ENCODE assay signal across 24 mouse cellular contexts in the genomic region with DNA sequence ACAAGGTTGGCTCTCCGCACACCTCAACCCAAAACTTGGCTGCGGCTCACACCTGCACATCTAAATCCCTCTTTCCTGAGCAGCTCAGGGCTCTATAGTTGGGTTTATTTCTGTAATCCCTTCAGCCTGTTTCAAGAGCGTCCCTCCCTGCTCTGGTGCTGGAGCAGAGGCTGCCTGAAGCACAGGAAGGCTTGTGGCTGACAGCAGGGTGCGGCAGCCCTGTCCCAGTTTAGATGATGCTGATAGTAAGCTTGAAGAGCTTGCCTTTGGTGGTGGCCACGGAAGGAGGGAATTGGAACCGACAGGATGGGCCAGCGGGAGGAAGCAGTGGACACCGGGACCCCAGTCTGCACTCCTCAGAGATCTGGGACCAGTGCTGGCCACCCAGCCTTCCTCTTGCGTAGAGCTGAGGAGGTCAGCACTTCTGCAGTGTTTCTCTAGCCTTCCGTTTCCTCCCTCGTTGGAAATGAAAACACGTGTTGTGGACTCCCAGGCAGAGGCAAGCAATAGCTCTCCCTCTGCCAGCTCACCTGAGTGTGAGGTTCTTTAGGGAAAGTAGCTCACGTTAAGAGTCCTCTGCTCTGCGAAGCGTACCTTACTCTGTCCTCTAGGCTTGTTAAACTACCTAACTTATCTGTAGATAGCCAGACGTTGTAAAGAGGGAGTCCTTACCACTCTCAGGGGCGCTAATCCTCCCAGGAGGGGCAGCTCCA. TPM values are rescaled to one million over a fixed set of nuclear protein-coding genes. Genes with fewer than 3 reads are reported as not detected.
A peak's percentile ranks its signal among the peaks of the same experiment; 100 is the strongest.
DNase-seq lines count a peak whose midpoint lies in the region; ATAC-seq and TF ChIP-seq lines count a peak whose summit lies in the region.
"Had no signal": no experiment of that assay in that cellular context is flagged by ENCODE, and none has a peak within 500 bp of the region (broad histone marks: within the 10 kb centered on the region; RNA-seq: fewer than 3 reads in every experiment).

No protein-coding gene starts in this region.

- intact Hi-C loops in gastrocnemius, adult 2 months (cut with DNase I) = no loop called here

- peak overlapping the region; percentile 35 for H3K27ac ChIP-seq in kidney, embryonic 15.5 days
- no peak overlapping the region for H3K27ac ChIP-seq in gastrocnemius, adult 2 months
- H3K27ac ChIP-seq: hindbrain, embryonic 14.5 days; limb, embryonic 13.5 days; lung, embryonic 15.5 days; neural tube, embryonic 12.5 days had no signal

- no peak overlapping the region for H3K4me3 ChIP-seq in kidney, embryonic 15.5 days (replicated peaks)
- no peak overlapping the region for H3K4me3 ChIP-seq in gastrocnemius, adult 2 months
- H3K4me3 ChIP-seq: limb, embryonic 13.5 days; lung, embryonic 15.5 days; neural tube, embryonic 12.5 days had no signal

- H3K9ac ChIP-seq in kidney, embryonic 15.5 days = no peak overlapping the region
- H3K9ac ChIP-seq: hindbrain, embryonic 14.5 days; limb, embryonic 13.5 days; lung, embryonic 15.5 days; neural tube, embryonic 12.5 days had no signal

- H3K4me2 ChIP-seq in kidney, embryonic 15.5 days = no peak overlapping the region
- H3K4me2 ChIP-seq: hindbrain, embryonic 14.5 days; limb, embryonic 13.5 days; lung, embryonic 15.5 days; neural tube, embryonic 12.5 days had no signal

- TF ChIP-seq CTCF in gastrocnemius, adult 2 months (IDR thresholded peaks at IDR 0.05) = no peak

- H3K9me3 ChIP-seq in kidney, embryonic 15.5 days (replicated peaks) = 0 out of 2 replicates have a peak, but pooled peaks cover 3% of the 10 kb centered on the region
- H3K9me3 ChIP-seq: limb, embryonic 13.5 days; lung, embryonic 15.5 days; neural tube, embryonic 12.5 days had no signal

- DNase-seq in cerebellum, adult 8-10 months = no peak
- no peak for DNase-seq in kidney, adult 9 months
- peak; percentile 29 for DNase-seq in thymus, postnatal 4 days
- no peak for DNase-seq in thymus, postnatal 14 days
- DNase-seq in right cerebral cortex, adult 2 months (ENCODE audit: low spot score in 2 of 2) = no peak
- no peak for DNase-seq in gastrocnemius, adult 2 months
- DNase-seq: cerebellum, postnatal 14 days; kidney, adult 2 months; right cerebral cortex, postnatal 14 days; thymus, postnatal 36 days had no signal

- no peaks in the 10 kb centered on the region for H3K36me3 ChIP-seq in kidney, embryonic 15.5 days
- H3K36me3 ChIP-seq: G1E; limb, embryonic 13.5 days; lung, embryonic 15.5 days; neural tube, embryonic 12.5 days had no signal

- H3K27me3 ChIP-seq in kidney, embryonic 15.5 days = no peaks in the 10 kb centered on the region
- H3K27me3 ChIP-seq: lung, embryonic 15.5 days; neural tube, embryonic 12.5 days had no signal

- WGBS in kidney, embryonic 15.5 days = 54% methylated on average over 17 of the region's 17 CpGs

- H3K4me1 ChIP-seq in kidney, embryonic 15.5 days = peaks cover 31% of the 10 kb centered on the region
- H3K4me1 ChIP-seq: neural tube, embryonic 12.5 days had no signal

- ATAC-seq in cerebellum, adult (ENCODE audit: insufficient number of reproducible peaks, low FRiP score, low TSS enrichment) = 0 out of 2 replicates have a peak, but pooled peaks have one; percentile 49
- no peak; the same call in 1 of the 2 replicates for ATAC-seq in kidney, embryonic 15.5 days (replicated peaks; ENCODE audit: low FRiP score)
- ATAC-seq: CD4-positive, CD25-positive, alpha-beta regulatory T cell, adult 4 months; forebrain, embryonic 14.5 days had no signal

RNA-seq across cellular contexts. Expression of gene Muc4, which starts 28.4 kb away (rescaled TPM):
- polyA plus RNA-seq in kidney, embryonic 15.5 days (2015; fragmentation: Nextera tagmentation; extraction: Ambion mirVana) = 0.06 and 0.25 TPM in 2 replicates
- total RNA-seq in gastrocnemius, adult 2 months (2021) = under 1 TPM in 1 of 2 experiments, not detected in 1; 0.22 TPM
- total RNA-seq: adrenal gland, adult 18-20 months; granulocyte monocyte progenitor cell, adult 5-6 weeks; layer of hippocampus, adult 8-10 months; monocyte, adult 5-6 weeks had no signal
- polyA plus RNA-seq: CD4-positive, CD25-positive, alpha-beta regulatory T cell, adult 4 months; forebrain, embryonic 14.5 days; G1E; heart, postnatal 0 days; hindbrain, embryonic 14.5 days; limb, embryonic 13.5 days had no signal
